Mouse (Mus musculus) heart, postnatal 0 days (tissue): ENCODE results near the gene Fbxl13.

Source experiments
- CTCF ChIP-seq: IDR thresholded peaks from 2 replicates; pipeline ENCODE4 v1.5.1; 2016; ENCODE audit warnings: antibody characterized with exemption, control low read depth, low read depth
- EP300 ChIP-seq: IDR thresholded peaks from 2 replicates; pipeline ENCODE4 v1.6.1; 2016; ENCODE audit warnings: antibody characterized with exemption, low read depth

DNA sequence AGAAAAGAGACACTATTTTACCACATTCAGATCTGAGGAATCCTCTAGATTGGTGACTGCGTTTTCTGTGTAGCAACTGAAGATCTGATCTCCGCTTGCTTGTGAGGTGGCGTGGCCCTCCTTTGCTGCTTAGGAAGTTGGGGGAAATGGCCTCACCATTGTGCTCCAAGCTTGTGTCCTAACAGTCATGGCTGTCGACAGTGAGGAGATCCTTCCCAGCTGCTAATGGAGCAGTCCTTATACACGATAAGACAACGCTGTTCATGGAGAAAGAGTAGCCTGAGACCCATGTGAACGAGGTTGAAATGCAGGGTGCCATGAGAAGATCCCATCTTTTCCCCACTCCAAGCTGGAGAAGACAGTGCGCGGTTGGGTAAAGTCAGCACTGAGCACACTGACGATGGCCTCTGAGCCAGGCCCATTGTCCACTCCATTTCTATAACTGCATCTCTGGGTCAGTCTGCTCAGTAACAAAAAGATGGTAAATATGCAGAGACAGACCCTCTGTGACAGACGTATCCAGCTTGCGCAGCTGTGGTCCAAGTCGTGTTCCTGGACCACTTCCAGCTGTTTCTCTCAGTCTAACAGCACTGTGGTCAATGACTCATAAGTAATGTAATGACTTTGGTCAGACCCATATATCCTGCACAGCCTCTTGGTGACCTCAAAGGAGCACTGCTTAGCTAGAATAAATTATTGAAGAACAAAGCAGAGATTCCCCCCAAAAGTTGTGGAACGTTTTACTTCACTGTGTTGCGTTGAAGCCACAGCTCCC is 117.2 kb downstream of the Fbxl13 start:
- TF ChIP-seq CTCF (no peak), EP300 (no peak)
